In genomic region chr2:59736401-59736898, GRCm38 (mm10) we compare ENCODE assay signal across 9 mouse cellular contexts.
DNase-seq lines count a peak whose midpoint lies in the region; ATAC-seq lines count a peak whose summit lies in the region.
"Had no signal": no experiment of that assay in that cellular context is flagged by ENCODE, and none has a peak within 500 bp of the region (broad histone marks: within the 10 kb centered on the region; RNA-seq: fewer than 3 reads in every experiment).

No protein-coding gene starts in this region.

- H3K4me2 ChIP-seq in lung, embryonic 16.5 days (ENCODE audit: low read depth, low read length), result no peak overlapping the region
- H3K4me2 ChIP-seq in hindbrain, embryonic 14.5 days (replicated peaks), result no peak overlapping the region
- no peak overlapping the region for H3K4me2 ChIP-seq in midbrain, embryonic 16.5 days (ENCODE audit: low read length)
- H3K4me2 ChIP-seq in heart, embryonic 11.5 days, result no peak overlapping the region

- no peaks in the 10 kb centered on the region for H3K36me3 ChIP-seq in lung, embryonic 16.5 days (ENCODE audit: control insufficient read depth, insufficient read depth, low read length)
- H3K36me3 ChIP-seq in hindbrain, embryonic 14.5 days (replicated peaks; ENCODE audit: control insufficient read depth, insufficient read depth), result no peaks in the 10 kb centered on the region
- no peaks in the 10 kb centered on the region for H3K36me3 ChIP-seq in midbrain, embryonic 16.5 days (ENCODE audit: control insufficient read depth, insufficient read depth, low read length)
- no peaks in the 10 kb centered on the region for H3K36me3 ChIP-seq in heart, embryonic 11.5 days (ENCODE audit: control insufficient read depth, insufficient read depth, low read length)

- H3K9ac ChIP-seq in lung, embryonic 16.5 days (ENCODE audit: low read length), result no peak overlapping the region
- peak overlapping the region; percentile 1; the same call in 1 of the 2 replicates for H3K9ac ChIP-seq in hindbrain, embryonic 14.5 days
- H3K9ac ChIP-seq in midbrain, embryonic 16.5 days (ENCODE audit: low read depth, low read length), result peak overlapping the region; percentile 1; the same call in 1 of the 2 replicates
- no peak overlapping the region for H3K9ac ChIP-seq in heart, embryonic 11.5 days (ENCODE audit: low read depth, low read length)

- DNase-seq in lung, postnatal 10 days, result no peak
- DNase-seq in cerebellum, adult 9-11 months, result peak; percentile 92
- peak; percentile 59 for DNase-seq in hindbrain, embryonic 14.5 days (ENCODE audit: low spot score)
- no peak for DNase-seq in thymus, postnatal 14 days
- DNase-seq in yolk sac, embryonic 10.5 days (ENCODE audit: low spot score), result no peak
- DNase-seq: heart, postnatal 36 days had no signal

- H3K4me3 ChIP-seq in lung, embryonic 16.5 days (ENCODE audit: low read length), result no peak overlapping the region
- H3K4me3 ChIP-seq in hindbrain, embryonic 14.5 days (replicated peaks; ENCODE audit: low read length), result no peak overlapping the region
- H3K4me3 ChIP-seq in midbrain, embryonic 16.5 days (ENCODE audit: low read depth, low read length), result no peak overlapping the region
- H3K4me3 ChIP-seq in heart, embryonic 11.5 days (ENCODE audit: low read depth, low read length), result no peak overlapping the region

- H3K9me3 ChIP-seq in lung, embryonic 16.5 days (ENCODE audit: control insufficient read depth, low read length), result no peaks in the 10 kb centered on the region
- no peaks in the 10 kb centered on the region for H3K9me3 ChIP-seq in hindbrain, embryonic 14.5 days (ENCODE audit: control insufficient read depth, low read length)
- no peaks in the 10 kb centered on the region for H3K9me3 ChIP-seq in midbrain, embryonic 16.5 days (replicated peaks; ENCODE audit: control insufficient read depth, low read length, poor library complexity, severe bottlenecking)
- no peaks in the 10 kb centered on the region for H3K9me3 ChIP-seq in heart, embryonic 11.5 days (replicated peaks; ENCODE audit: control insufficient read depth, low read length)

- WGBS in lung, embryonic 16.5 days, result 63% methylated on average over 10 of the region's 10 CpGs
- 43% methylated on average over 10 of the region's 10 CpGs for WGBS in hindbrain, embryonic 14.5 days
- 47% methylated on average over 10 of the region's 10 CpGs for WGBS in midbrain, embryonic 16.5 days
- 69% methylated on average over 10 of the region's 10 CpGs for WGBS in heart, embryonic 11.5 days (ENCODE audit: insufficient replicate concordance)

- no peaks in the 10 kb centered on the region for H3K27me3 ChIP-seq in lung, embryonic 16.5 days (ENCODE audit: control insufficient read depth, insufficient read depth, low read depth, low read length)
- no peaks in the 10 kb centered on the region for H3K27me3 ChIP-seq in hindbrain, embryonic 14.5 days (ENCODE audit: control insufficient read depth, insufficient read depth, low read length)
- no peaks in the 10 kb centered on the region for H3K27me3 ChIP-seq in midbrain, embryonic 16.5 days (ENCODE audit: control insufficient read depth, insufficient read depth, low read depth, low read length)
- H3K27me3 ChIP-seq in heart, embryonic 11.5 days (ENCODE audit: control insufficient read depth, insufficient read depth, low read length), result no peaks in the 10 kb centered on the region

- peaks cover 16% of the 10 kb centered on the region for H3K4me1 ChIP-seq in lung, embryonic 16.5 days (replicated peaks; ENCODE audit: control insufficient read depth, insufficient read depth, low read length)
- H3K4me1 ChIP-seq in hindbrain, embryonic 14.5 days (replicated peaks; ENCODE audit: control insufficient read depth, insufficient read depth, low read length), result peaks cover 13% of the 10 kb centered on the region; the same call in 1 of the 2 replicates
- H3K4me1 ChIP-seq in midbrain, embryonic 16.5 days (ENCODE audit: control insufficient read depth, insufficient read depth, low read length), result peaks cover 5% of the 10 kb centered on the region
- peaks cover 8% of the 10 kb centered on the region for H3K4me1 ChIP-seq in heart, embryonic 11.5 days (ENCODE audit: control insufficient read depth, insufficient read depth, low read length)

- ATAC-seq in lung, embryonic 16.5 days (ENCODE audit: low read depth), result peak; percentile 56
- ATAC-seq in hindbrain, embryonic 14.5 days (ENCODE audit: low FRiP score), result peak; percentile 85
- ATAC-seq in midbrain, embryonic 16.5 days, result peak; percentile 77
- ATAC-seq in heart, embryonic 11.5 days (replicated peaks; ENCODE audit: insufficient number of reproducible peaks, low FRiP score, low TSS enrichment), result no peak

- peak overlapping the region; percentile 12; the same call in 1 of the 2 replicates for H3K27ac ChIP-seq in lung, embryonic 16.5 days (ENCODE audit: low read length)
- H3K27ac ChIP-seq in hindbrain, embryonic 14.5 days, result peak overlapping the region; percentile 60
- peak overlapping the region; percentile 71 for H3K27ac ChIP-seq in midbrain, embryonic 16.5 days (ENCODE audit: low read length)
- no peak overlapping the region for H3K27ac ChIP-seq in heart, embryonic 11.5 days (ENCODE audit: low read depth, low read length)

Comparison
In these comparisons a context has a peak if more than half of its experiments do, and no peak if none do; other contexts are left out.
1. H3K9ac ChIP-seq: peak in hindbrain, embryonic 14.5 days (single experiment) and midbrain, embryonic 16.5 days (single experiment); none in lung, embryonic 16.5 days (single experiment) and heart, embryonic 11.5 days (single experiment).
2. DNase-seq: peak in cerebellum, adult 9-11 months (single experiment) and hindbrain, embryonic 14.5 days (single experiment); none in lung, postnatal 10 days (single experiment), thymus, postnatal 14 days (single experiment) and yolk sac, embryonic 10.5 days (single experiment).